Mouse (Mus musculus) frontal cortex, postnatal 36 days (tissue): ENCODE measurements around the gene Sephs2.

Experiments used
- DNase-seq, 2 experiments: peaks; one replicate each; pipeline ENCODE4 v3.0.0; 2022; ENCODE audit warnings: low spot score in 2 of 2

Gene Sephs2

DNA sequence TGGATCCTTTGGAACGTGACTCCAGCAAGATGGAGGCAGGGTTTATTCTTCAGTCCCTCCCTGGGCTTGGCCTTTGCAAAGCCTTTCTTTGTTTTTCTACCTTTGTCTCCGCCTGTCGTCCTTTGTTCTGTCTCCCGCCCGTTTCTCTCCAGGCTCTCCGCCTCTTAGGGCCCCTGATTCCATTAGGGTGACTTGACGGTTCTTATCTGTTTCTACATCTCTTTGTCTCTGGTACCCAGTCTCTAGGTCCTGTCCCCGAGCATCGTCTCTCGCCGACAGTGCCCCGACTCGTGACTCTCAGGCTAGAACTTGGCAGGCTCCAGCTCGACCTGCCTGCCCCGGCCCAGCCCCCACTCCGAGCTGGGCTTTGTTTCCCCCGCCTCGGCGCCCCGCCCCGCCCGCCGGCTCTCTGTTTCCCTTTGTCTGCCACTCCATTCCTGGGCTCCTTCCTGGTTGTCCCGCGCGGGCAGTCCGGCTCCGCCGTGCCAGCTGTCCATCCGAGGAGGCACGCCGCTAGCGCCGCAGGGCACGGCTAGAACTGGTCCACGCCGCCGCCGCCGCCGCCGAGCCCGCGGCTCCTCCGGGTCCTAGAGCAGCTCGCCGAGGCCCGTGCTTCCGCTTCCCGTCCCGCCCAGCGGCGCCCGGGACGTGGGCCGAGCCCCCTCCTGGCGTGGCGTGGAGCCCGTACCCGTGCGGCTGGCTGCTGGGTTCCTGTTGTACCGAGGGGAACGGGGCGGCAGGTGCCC is 41.1 kb downstream of the Sephs2 start, which contains the start of the genes Zfp553 and Sept1:
TSS of gene Zfp553 (plus strand) at position 440 of the 746 bp plus-strand sequence.
TSS of gene Sept1 (minus strand) at position 509 of the 746 bp plus-strand sequence.
- peak; percentile 79 to 85 for DNase-seq

DNA sequence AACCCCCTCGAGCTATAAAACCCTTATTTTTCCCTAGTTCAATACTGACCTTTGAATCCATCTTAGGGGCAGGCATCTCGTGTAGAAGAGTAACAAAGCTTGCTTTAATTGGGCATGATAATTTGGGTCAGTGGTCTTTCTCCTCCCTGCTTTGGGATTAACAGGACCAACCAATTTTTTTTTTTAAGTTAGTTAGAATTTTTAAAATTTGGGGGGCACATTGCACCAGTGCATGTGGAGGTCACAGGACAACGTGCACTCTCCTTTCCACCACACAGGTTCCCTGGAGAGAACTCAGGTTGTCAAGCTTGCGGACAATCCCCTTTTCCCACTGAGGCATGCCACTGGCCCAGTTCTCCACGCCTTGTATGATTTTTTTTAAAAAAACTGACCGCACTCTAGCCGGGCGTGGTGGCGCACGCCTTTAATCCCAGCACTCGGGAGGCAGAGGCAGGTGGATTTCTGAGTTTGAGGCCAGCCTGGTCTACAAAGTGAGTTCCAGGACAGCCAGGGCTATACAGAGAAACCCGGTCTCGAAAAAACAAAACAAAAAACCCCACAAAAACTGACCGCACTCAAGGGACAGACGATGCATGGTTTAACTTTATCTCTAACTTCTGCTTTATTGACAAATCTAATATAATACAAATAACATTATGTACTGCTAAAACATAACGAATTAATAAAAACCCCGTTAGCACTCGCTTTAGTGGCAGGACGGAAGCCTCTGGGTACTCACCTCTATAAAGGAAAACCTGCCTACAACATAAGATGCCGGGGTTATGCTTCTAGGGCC is 41.8 kb downstream of the Sephs2 start:
- no peak for DNase-seq

DNA sequence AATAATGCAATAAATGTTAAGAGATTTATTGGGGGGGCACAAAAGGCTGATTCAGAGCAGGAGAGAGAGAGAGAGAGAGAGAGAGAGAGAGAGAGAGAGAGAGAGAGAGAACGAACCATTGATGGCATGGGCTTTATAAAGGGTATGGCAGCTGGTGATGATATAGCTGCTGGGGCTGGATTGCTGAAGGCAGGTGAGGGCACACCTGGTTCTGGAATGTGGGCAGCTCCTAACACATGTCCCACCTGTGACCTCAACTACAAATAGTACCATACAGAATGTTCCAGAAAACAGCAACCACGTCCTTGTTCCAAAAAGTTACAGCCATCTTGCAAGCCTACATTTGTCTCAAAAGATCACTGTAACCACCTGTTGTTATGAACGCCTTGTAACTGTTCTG is 42.5 kb downstream of the Sephs2 start:
- no peak for DNase-seq

DNA sequence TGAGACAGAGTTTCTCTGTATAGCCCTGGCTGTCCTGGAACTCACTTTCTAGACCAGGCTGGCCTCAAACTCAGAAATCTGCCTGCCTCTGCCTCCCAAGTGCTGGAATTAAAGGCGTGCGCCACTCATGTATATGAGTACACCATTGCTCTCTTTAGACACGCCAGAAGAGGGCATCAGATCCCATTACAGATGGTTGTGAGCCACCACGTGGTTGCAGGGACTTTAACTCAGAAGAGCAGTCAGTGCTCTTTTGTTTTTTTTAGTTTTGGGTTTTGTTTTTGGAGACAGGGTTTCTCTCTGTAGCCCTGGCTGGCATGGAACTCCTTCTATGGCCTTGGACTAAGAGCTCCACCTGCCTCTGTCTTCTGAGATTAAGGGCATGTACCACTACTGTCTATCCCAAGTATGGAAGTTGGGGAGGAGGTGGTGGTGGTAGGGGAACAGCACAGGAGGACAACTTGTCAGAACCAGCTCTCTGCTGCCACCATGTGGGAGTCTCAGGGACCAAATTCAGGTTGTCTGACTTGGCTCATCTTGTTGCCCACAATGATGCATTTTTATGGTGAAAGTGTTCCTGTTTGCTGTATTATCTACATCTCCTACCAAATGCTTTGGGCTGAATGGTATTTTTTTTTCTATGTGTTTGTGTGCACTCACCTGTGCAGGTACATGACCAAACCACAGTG is 45.1 kb downstream of the Sephs2 start:
- DNase-seq: peak; percentile 74 to 85

DNA sequence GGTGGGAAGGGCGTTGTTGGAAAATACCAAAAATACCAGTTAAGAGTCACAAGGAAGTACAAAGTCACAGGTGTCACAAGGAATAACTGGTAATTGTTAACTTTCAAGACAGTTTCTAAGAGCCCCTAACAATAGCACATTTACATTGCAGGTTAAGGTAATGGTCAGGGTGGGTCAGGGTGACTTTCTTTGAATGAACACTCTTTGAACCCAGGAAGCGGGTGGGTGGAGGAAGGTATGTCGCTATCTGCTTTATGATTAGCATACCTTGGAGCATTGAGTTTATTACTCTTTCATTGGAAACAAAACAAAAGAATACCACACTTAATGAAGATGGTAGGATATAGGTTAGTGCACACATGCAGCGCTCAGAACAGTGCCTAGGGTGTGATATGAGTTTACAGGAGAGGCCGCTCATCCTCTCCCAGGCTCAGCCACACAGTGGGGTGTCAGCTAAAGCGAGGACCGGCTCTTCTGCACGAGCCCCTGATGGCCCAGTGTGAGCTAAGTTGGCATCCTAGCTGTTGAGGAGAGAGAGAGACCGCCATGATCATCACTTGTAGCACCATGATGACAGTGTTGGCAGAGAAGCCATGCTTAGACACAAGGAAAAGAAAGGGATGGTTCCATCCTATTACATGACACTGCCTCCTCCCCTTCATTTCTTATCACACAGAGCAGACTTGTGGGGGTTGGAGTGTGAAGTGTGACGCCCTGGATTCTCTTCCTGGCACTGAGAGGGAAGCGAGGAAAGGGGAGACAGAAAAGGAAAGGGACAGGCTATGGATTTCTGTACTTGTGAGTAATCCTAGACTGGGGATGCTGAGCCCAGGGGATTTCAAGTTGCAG is 48.5 kb downstream of the Sephs2 start:
- DNase-seq: peak in 1 of 2 experiments; percentile 48

DNA sequence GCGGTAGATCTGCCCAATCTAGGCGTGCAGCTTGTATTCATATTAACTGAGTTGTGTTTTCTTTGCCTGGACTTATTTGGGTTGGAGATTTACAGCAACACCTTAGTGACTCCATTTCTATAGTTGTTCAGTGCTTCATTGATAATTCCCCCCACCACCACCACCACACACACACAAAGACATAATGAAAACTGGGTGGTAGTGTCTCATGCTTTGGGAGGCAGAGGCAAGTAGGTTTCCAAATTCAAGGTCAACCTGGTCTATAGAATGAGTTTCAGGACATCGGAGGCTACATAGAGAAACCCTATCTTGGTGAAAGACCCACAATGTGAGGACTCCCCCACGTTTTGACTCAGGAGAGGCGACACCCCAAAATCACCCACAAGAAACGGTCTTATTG is 49.2 kb downstream of the Sephs2 start:
- DNase-seq: no peak

DNA sequence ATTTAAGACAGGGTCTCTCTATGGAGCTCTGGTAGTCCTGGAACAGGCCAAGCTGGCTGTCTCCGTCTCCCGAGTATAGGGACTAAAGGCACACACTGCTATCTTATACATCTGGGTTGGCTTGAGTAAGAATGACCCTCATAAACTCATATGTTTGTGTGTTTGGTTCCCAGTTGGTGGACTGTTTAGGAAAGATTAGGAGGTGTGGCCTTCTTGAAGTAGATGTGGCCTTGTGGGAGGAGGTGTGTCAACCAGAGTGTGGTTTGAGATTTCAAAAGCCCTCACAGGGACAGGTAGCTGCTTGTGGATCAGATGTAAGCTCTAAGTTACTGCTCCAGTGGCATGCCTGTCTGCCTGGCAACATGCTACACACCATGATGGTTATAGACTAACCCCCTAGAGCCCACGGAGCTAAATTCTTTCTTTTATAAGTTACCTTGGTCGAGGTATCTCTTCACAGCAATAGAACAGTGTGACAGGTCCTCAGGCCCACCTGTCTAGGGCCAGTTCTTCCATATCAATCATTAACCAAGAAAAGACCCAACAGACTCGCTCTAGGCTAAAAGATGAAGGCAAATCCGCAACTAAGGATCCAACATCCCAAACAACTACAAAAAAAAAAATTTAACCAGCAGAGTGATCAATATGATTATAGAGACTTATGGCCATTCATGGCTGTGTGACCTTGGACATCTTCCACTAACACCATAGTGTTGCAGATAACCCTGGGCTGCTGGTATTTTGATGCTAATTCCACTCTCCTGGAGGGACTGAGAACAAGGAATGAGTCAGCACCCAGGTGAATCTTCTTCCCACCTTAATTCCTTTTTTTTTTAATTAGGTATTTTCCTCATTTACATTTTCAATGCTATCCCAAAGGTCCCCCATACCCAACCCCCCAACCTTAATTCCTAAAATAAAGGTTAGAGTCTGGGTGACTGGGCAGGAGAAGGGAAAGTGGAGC is 50.1 kb downstream of the Sephs2 start:
- no peak for DNase-seq

DNA sequence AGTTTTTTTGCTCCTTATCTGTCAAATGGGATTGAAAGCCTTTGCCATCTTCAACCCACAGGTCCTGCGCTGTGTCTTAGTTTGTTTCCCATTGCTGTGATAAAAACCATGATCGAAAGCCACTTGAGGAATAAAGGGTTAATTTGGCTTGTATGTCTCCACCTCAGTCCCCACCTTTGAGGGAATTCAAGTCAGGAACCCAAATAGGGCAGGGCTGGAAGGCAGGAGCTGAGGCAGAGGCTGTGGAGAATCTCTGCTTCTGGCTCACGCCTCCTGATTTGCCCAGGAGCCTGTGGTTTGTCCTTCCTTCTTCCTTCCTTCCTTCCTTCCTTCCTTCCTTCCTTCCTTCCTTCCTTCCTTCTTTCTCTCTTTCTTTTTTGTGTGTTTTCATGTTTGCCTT is 50.7 kb downstream of the Sephs2 start:
- no peak for DNase-seq
